In the genomic region with DNA sequence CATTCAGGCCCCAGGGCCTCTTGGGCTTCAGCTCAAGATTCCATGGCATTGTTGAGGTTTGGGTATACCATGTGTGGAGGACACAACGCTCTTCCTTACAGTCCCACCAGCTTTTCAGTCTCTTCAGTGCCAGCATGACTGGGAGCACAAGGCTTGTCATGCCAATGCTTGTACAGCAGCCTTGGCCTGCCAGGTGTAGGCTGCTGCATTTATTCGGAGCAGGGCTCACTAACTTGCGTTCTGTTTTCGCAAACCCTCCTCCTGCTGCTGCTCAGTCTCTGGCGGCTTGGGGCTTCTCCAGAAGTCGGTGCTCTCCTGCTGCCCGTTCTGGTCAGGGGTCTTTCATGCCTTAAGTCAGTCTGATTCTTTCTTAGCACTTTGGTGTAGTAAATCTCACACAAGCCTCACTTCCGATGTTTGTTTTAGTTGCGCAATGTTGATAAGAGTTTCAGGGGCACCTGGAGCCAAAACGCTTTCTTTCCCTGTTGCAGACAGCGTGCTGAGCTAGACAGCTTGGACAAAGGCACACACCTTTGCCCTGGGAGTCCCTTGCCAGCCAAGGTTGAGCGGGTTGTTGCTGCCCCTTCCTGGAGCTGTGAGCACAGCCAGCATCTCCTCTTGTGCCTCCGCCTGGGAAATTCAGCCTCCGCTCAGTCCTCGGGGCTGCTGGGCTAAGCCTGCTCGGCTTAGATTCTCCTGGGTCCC, we compare ENCODE assay signal across 17 mouse cellular contexts. TPM values are rescaled to one million over a fixed set of nuclear protein-coding genes. Genes with fewer than 3 reads are reported as not detected.
DNase-seq lines count a peak whose midpoint lies in the region; ATAC-seq lines count a peak whose summit lies in the region.
"Had no signal": no experiment of that assay in that cellular context is flagged by ENCODE, and none has a peak within 500 bp of the region (broad histone marks: within the 10 kb centered on the region; RNA-seq: fewer than 3 reads in every experiment).

No protein-coding gene starts in this region.

- H3K4me1 ChIP-seq in kidney, embryonic 16.5 days (ENCODE audit: insufficient read depth, low read length) = 0 out of 2 replicates have a peak, but pooled peaks cover 10% of the 10 kb centered on the region
- peaks cover 8% of the 10 kb centered on the region for H3K4me1 ChIP-seq in liver, embryonic 15.5 days (replicated peaks)
- H3K4me1 ChIP-seq in stomach, embryonic 15.5 days = peaks cover 13% of the 10 kb centered on the region; the same call in 1 of the 2 replicates
- H3K4me1 ChIP-seq: limb, embryonic 15.5 days had no signal

- H3K9me3 ChIP-seq in kidney, embryonic 16.5 days (ENCODE audit: low read length) = no peaks in the 10 kb centered on the region
- no peaks in the 10 kb centered on the region for H3K9me3 ChIP-seq in liver, embryonic 15.5 days (replicated peaks)
- no peaks in the 10 kb centered on the region for H3K9me3 ChIP-seq in stomach, embryonic 15.5 days
- H3K9me3 ChIP-seq: heart, embryonic 10.5 days; limb, embryonic 15.5 days had no signal

- 46% methylated on average over 16 of the region's 16 CpGs for WGBS in kidney, embryonic 16.5 days
- WGBS in liver, embryonic 15.5 days (ENCODE audit: insufficient replicate concordance) = 60% methylated on average over 16 of the region's 16 CpGs
- WGBS in stomach, embryonic 15.5 days = 34% methylated on average over 16 of the region's 16 CpGs

- no peak overlapping the region for H3K27ac ChIP-seq in kidney, embryonic 16.5 days (ENCODE audit: low read length)
- H3K27ac ChIP-seq in liver, embryonic 15.5 days (replicated peaks) = peak overlapping the region; percentile 30
- peak overlapping the region; percentile 4; the same call in 1 of the 2 replicates for H3K27ac ChIP-seq in stomach, embryonic 15.5 days
- H3K27ac ChIP-seq: heart, embryonic 10.5 days; limb, embryonic 15.5 days had no signal

- H3K4me2 ChIP-seq in kidney, embryonic 16.5 days (replicated peaks; ENCODE audit: low read depth, low read length) = no peak overlapping the region
- H3K4me2 ChIP-seq in liver, embryonic 15.5 days = peak overlapping the region; percentile 25; the same call in 1 of the 2 replicates
- peak overlapping the region; percentile 19 for H3K4me2 ChIP-seq in stomach, embryonic 15.5 days
- H3K4me2 ChIP-seq: limb, embryonic 15.5 days had no signal

- 0 out of 2 replicates have a peak, but pooled peaks have one; percentile 23 for ATAC-seq in kidney, embryonic 16.5 days (ENCODE audit: low FRiP score, low TSS enrichment)
- no peak; the same call in 1 of the 2 replicates for ATAC-seq in liver, embryonic 15.5 days (ENCODE audit: insufficient read depth)
- peak; percentile 71 for ATAC-seq in stomach, embryonic 15.5 days (ENCODE audit: insufficient read depth, low FRiP score, low read depth)
- ATAC-seq: CD4-positive, CD25-positive, alpha-beta regulatory T cell, adult 4 months; hindbrain, embryonic 16.5 days; Patski had no signal

- peaks cover 3% of the 10 kb centered on the region; the same call in 1 of the 2 replicates for H3K36me3 ChIP-seq in kidney, embryonic 16.5 days (ENCODE audit: insufficient read depth, low read length)
- H3K36me3 ChIP-seq in liver, embryonic 15.5 days (replicated peaks) = 0 out of 2 replicates have a peak, but pooled peaks cover 6% of the 10 kb centered on the region
- no peaks in the 10 kb centered on the region for H3K36me3 ChIP-seq in stomach, embryonic 15.5 days

- DNase-seq in kidney, adult 18-20 months = no peak
- DNase-seq in cerebellum, postnatal 14 days = peak; percentile 21 to 28
- no peak for DNase-seq in adrenal gland, adult 2 months
- no peak for DNase-seq in urinary bladder, adult 18-20 months (ENCODE audit: low spot score in 2 of 2)
- no peak for DNase-seq in adrenal gland, postnatal 36 days
- DNase-seq: adrenal gland, postnatal 25 days; thymus, adult 2 months had no signal

- H3K27me3 ChIP-seq in kidney, embryonic 16.5 days (ENCODE audit: insufficient read depth, low read length) = no peaks in the 10 kb centered on the region
- no peaks in the 10 kb centered on the region for H3K27me3 ChIP-seq in liver, embryonic 15.5 days
- H3K27me3 ChIP-seq in stomach, embryonic 15.5 days (replicated peaks) = no peaks in the 10 kb centered on the region
- H3K27me3 ChIP-seq: limb, embryonic 15.5 days; Patski had no signal

- H3K9ac ChIP-seq in kidney, embryonic 16.5 days (replicated peaks; ENCODE audit: low read length) = no peak overlapping the region
- no peak overlapping the region for H3K9ac ChIP-seq in liver, embryonic 15.5 days
- no peak overlapping the region for H3K9ac ChIP-seq in stomach, embryonic 15.5 days
- H3K9ac ChIP-seq: limb, embryonic 15.5 days had no signal

- H3K4me3 ChIP-seq in kidney, embryonic 16.5 days (ENCODE audit: low read length) = no peak overlapping the region
- no peak overlapping the region for H3K4me3 ChIP-seq in liver, embryonic 15.5 days (replicated peaks)
- no peak overlapping the region for H3K4me3 ChIP-seq in stomach, embryonic 15.5 days (replicated peaks)
- H3K4me3 ChIP-seq: heart, embryonic 10.5 days; limb, embryonic 15.5 days had no signal

RNA-seq across cellular contexts. Expression of gene Mustn1, which starts 17.4 kb away (rescaled TPM):
- polyA plus RNA-seq in kidney, embryonic 16.5 days (2015; fragmentation: Nextera tagmentation; extraction: Ambion mirVana) = 4.5 and 5.3 TPM in 2 replicates
- polyA plus RNA-seq in liver, embryonic 15.5 days (2015; fragmentation: Nextera tagmentation; extraction: Ambion mirVana) = 1.1 and 1.6 TPM in 2 replicates
- polyA plus RNA-seq in stomach, embryonic 15.5 days (2015; fragmentation: Nextera tagmentation; extraction: Ambion mirVana) = 6.0 and 6.6 TPM in 2 replicates
- 1 to 10 TPM; 1.8 to 5.3 TPM for total RNA-seq in adrenal gland, adult 2 months (2021)
- polyA plus RNA-seq in adrenal gland, adult 2 months (2012; rRNA removed) = 3.6 and 3.8 TPM in 2 replicates
- 1 to 10 TPM; 2.2 to 4.7 TPM for total RNA-seq in adrenal gland, postnatal 36 days (2021)

RNA-seq across cellular contexts. Expression of gene Itih4, which starts 24.7 kb away (rescaled TPM):
- 0.27 and 0.59 TPM in 2 replicates for polyA plus RNA-seq in kidney, embryonic 16.5 days (2015; fragmentation: Nextera tagmentation; extraction: Ambion mirVana)
- polyA plus RNA-seq in liver, embryonic 15.5 days (2015; fragmentation: Nextera tagmentation; extraction: Ambion mirVana) = 205 and 267 TPM in 2 replicates
- 3.2 and 7.8 TPM in 2 replicates for polyA plus RNA-seq in stomach, embryonic 15.5 days (2015; fragmentation: Nextera tagmentation; extraction: Ambion mirVana)
- 10 to 100 TPM in 1 of 2 experiments, 1 to 10 TPM in 1; 6.2 to 12.7 TPM for total RNA-seq in adrenal gland, adult 2 months (2021)
- 0.64 and 0.88 TPM in 2 replicates for polyA plus RNA-seq in adrenal gland, adult 2 months (2012; rRNA removed)
- 1 to 10 TPM; 4.5 to 5.3 TPM for total RNA-seq in adrenal gland, postnatal 36 days (2021)
- total RNA-seq: midbrain, postnatal 0 days had no signal
- polyA plus RNA-seq: CD4-positive, CD25-positive, alpha-beta regulatory T cell, adult 4 months; hindbrain, embryonic 16.5 days; midbrain, postnatal 0 days; small intestine, adult 2 months had no signal

RNA-seq across cellular contexts. Expression of gene Tmem110, which starts 36.2 kb away (rescaled TPM):
- polyA plus RNA-seq in kidney, embryonic 16.5 days (2015; fragmentation: Nextera tagmentation; extraction: Ambion mirVana) = 25.1 and 25.7 TPM in 2 replicates
- 8.8 and 8.9 TPM in 2 replicates for polyA plus RNA-seq in liver, embryonic 15.5 days (2015; fragmentation: Nextera tagmentation; extraction: Ambion mirVana)
- polyA plus RNA-seq in stomach, embryonic 15.5 days (2015; fragmentation: Nextera tagmentation; extraction: Ambion mirVana) = 24.3 and 26.3 TPM in 2 replicates
- total RNA-seq in adrenal gland, adult 2 months (2021) = 10 to 100 TPM; 16.0 to 24.6 TPM
- 21.6 and 22.1 TPM in 2 replicates for polyA plus RNA-seq in adrenal gland, adult 2 months (2012; rRNA removed)
- total RNA-seq in adrenal gland, postnatal 36 days (2021) = 10 to 100 TPM; 16.9 to 26.3 TPM

Comparison
In these comparisons a context has a peak if more than half of its experiments do, and no peak if none do; other contexts are left out.
1. DNase-seq: peak in cerebellum, postnatal 14 days (2 of 2); none in kidney, adult 18-20 months (single experiment), adrenal gland, adult 2 months (single experiment), urinary bladder, adult 18-20 months (0 of 2) and adrenal gland, postnatal 36 days (0 of 2).
2. RNA of gene Itih4, which starts 24.7 kb away (polyA plus RNA-seq): 205 to 267 TPM in liver, embryonic 15.5 days; 3.2 to 7.8 TPM in stomach, embryonic 15.5 days, 0.64 to 0.88 TPM in adrenal gland, adult 2 months and 0.27 to 0.59 TPM in kidney, embryonic 16.5 days; every median in the first group is over 10 times any median in the second.